Mouse (Mus musculus): ENCODE results near the gene E2f1. TPM values are rescaled to one million over a fixed set of nuclear protein-coding genes. Genes with fewer than 3 reads are reported as not detected.

The E2f1 gene
- polyA plus RNA-seq, 1 experiment, result 10.9 TPM

DNA sequence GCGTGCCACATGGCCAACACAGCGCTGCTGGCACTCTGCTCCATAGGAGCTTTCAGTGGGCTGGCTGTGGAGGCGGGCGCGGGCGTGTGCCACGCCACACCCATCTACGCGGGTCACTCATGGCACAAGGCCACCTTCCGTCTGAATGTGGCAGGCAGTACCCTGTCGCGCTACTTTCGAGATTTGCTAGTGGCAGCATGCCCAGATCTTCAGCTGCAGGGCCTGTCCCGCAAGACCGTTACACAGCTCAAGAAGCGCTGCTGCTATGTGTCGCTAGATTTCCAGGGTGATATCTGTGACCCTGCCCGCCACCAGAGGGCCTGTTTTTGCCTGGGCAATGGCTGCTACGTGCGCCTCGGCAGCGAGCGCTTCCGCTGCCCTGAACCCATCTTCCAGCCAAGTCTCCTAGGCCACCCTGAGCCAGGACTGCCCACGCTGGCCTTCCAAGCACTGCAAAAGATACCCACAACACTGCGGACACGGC is 17.2 kb downstream of the E2f1 start:
- peak; percentile 61 to 75 for DNase-seq (ENCODE audit: extremely low spot score in 1 of 2, low spot score in 1 of 2)

DNA sequence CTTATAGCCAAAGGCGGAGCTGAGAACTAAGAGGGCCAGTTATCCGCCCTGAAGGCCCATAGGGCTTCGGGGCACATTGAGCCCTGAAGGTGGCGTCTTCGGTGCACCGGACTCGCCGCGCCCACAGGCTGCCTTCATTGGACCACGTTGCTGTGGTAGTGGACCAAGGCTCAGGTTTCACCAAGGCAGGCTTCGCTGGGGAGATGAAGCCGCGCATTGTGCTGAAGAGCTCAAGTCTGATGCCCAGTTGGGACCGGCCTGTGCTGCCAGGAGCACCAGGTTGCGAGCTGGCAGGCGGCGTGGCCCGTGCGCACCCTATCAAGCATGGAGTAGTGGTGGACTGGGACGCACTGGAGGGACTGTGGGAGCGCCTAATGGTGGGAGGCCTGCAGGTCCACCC is 17.8 kb downstream of the E2f1 start:
- DNase-seq (ENCODE audit: extremely low spot score in 1 of 2, low spot score in 1 of 2), result no peak

DNA sequence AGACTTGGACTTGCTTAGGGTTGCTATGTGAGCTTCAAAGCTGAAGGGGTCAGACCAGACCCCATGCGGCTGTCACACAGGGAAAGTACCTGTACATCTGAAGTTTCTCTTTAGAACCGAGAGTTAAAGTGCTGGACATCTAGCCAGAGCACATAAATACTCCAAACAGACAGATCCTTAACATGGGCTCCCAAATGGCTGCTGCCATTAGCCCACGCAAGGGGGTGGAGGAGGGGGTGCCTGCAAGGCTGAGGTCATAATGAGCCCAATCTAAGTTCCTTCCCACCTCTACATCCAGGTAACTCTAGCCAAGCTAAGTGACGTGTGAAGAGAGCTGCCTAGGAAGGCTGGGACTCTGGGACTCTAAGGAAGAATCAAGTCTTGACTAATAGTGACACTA is 18.2 kb downstream of the E2f1 start, which contains the start of gene Actl10:
Gene Actl10, plus strand, starts transcription at position 301 of the 400 bp plus-strand sequence.
- no peak for DNase-seq (ENCODE audit: extremely low spot score in 1 of 2, low spot score in 1 of 2)

DNA sequence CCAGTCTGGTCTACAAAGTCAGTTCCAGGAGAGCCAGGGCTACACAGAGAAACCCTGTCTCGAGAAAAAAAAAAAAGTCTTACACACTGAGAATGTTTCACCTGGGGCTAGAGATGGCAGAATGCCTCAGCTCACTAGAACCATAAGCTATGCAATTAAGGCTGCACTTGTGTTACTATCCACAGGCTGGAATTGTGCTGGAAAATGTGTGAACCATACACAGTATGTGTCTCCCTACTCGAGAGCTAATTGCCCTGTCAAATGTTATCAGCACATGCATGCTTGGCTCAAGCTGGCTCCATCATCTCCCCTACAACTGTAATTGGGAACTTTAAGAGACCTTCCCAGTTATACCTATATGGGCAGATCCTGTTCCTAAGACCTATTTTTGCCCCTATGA is 18.8 kb downstream of the E2f1 start:
- no peak for DNase-seq (ENCODE audit: extremely low spot score in 1 of 2, low spot score in 1 of 2)

GRCm38 (mm10) chr2:154549886-154550189 is 19.9 kb downstream of the E2f1 start:
- DNase-seq (ENCODE audit: extremely low spot score in 1 of 2, low spot score in 1 of 2), result no peak

GRCm38 (mm10) chr2:154549127-154549885 is 20.4 kb downstream of the E2f1 start:
- DNase-seq (ENCODE audit: extremely low spot score in 1 of 2, low spot score in 1 of 2), result peak in 1 of 2 experiments; percentile 60

- no peak for DNase-seq (ENCODE audit: extremely low spot score in 1 of 2, low spot score in 1 of 2)
Measured at GRCm38 (mm10) chr2:154548688-154549087, 21.0 kb downstream of the E2f1 start.

DNA sequence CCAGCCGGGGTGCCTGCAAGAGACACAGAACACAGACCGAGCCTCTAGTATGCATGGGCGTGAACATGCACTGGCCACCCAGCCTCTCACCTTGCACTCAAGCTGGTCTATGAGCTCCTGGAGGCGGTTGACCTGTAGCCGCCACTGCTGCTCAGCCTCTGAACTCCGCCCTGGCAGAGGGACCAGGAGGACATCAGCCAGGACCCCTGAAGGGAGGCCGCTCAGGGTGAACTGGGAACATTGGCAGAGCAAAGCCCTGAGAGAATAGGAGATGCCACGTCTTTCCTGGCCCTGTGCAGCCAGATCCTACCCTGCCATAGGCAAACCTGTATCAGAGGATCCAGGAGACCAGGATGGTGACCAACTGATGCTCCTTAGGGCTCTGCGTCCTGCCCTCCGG is 23.0 kb downstream of the E2f1 start, which contains the start of gene 1700003F12Rik:
Gene 1700003F12Rik, plus strand, starts transcription at position 375 of the 400 bp plus-strand sequence.
- no peak for DNase-seq (ENCODE audit: extremely low spot score in 1 of 2, low spot score in 1 of 2)

- peak; percentile 76 to 81 for DNase-seq (ENCODE audit: extremely low spot score in 1 of 2, low spot score in 1 of 2)
Measured at GRCm38 (mm10) chr2:154543567-154544347, 25.9 kb downstream of the E2f1 start.

- DNase-seq (ENCODE audit: extremely low spot score in 1 of 2, low spot score in 1 of 2), result no peak
Measured at GRCm38 (mm10) chr2:154541630-154542029, 28.1 kb downstream of the E2f1 start.

- peak in 1 of 2 experiments; percentile 83 for DNase-seq (ENCODE audit: extremely low spot score in 1 of 2, low spot score in 1 of 2)
Measured at GRCm38 (mm10) chr2:154539720-154540119, 30.0 kb downstream of the E2f1 start.

DNA sequence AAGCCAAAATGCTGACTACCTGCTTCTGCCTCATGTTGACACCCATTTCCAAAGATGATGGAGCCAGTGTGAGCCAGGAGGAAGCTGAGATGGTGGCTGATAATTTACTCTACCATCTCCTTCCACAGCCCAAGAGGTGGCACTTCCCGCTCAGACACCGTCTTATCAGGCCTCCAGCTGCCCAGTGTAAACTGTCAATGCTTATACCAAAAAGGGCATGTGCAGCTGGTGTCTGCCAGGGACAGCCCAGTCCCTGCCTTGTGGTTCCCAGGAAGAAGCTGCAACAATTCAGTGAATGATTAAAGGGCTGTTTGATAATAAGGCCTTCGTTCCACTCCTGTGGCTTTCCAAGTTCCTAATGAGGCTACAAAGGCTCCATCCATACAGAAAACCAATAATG is 31.0 kb downstream of the E2f1 start:
- DNase-seq (ENCODE audit: extremely low spot score in 1 of 2, low spot score in 1 of 2), result no peak

- peak; percentile 76 to 77 for DNase-seq (ENCODE audit: extremely low spot score in 1 of 2, low spot score in 1 of 2)
Measured at GRCm38 (mm10) chr2:154538310-154538709, 31.4 kb downstream of the E2f1 start.

GRCm38 (mm10) chr2:154534704-154535270 is 34.9 kb downstream of the E2f1 start:
- no peak for DNase-seq (ENCODE audit: extremely low spot score in 1 of 2, low spot score in 1 of 2)

DNA sequence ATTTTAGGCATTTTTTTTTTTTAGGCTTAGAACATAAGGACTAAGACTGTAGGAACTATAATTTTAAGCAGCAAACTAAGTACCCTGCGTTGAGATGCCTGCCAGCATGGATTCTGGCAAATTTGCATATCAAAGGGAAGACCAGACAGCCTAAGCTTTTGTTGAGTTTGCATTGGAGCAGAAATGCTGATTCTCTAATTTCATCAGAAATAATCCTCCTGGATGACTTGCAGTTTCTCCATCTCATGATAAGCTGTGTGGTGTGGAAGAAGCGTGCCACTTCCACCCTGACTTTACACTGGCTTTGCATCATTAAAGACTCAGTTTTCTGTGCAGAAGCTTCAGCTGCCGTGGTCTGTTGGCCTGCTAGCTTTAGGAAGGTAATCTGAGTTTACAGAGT is 36.8 kb downstream of the E2f1 start:
- DNase-seq (ENCODE audit: extremely low spot score in 1 of 2, low spot score in 1 of 2), result no peak

DNA sequence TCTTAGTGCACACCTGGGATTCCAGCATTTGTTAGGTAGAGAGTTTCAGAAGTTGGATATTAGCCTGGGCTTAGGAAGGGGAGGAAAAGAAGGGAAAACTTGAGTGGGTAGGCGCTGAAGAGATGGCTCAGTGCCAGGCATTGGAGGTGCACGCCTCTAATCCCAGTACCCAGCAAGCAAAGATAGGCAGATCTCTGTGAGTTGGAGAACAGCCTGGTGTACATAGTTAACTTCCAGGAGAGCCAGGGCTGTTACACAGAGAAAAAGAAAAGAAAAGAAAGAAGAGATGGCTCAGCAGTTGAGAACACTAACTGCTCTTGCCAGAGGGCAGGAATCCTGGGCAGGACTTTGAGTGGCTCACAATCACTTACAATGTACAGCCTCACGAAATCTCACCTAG is 43.2 kb downstream of the E2f1 start:
- DNase-seq (ENCODE audit: extremely low spot score in 1 of 2, low spot score in 1 of 2), result no peak

GRCm38 (mm10) chr2:154525285-154525684 is 44.4 kb downstream of the E2f1 start:
- DNase-seq (ENCODE audit: extremely low spot score in 1 of 2, low spot score in 1 of 2), result peak; percentile 45 to 78

GRCm38 (mm10) chr2:154522334-154522733 is 47.4 kb downstream of the E2f1 start:
- DNase-seq (ENCODE audit: extremely low spot score in 1 of 2, low spot score in 1 of 2), result no peak

DNA sequence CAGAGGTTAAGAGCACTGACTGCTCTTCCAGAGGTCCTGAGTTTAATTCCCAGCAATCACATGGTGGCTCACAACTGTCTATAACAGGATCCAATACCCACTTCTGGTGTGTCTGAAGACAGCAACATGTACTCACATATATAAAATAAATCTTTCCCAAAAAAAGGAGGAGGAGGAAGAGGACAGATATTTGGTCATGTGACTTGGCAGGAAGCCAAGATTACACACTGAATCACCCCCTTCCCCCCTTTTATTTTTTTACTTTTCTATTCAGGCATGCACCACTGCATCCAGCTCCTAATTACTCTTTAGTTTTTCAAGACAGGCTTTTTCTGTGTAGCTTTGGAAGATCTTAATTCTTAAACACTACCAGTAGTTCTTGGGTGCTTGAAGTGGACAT is 48.2 kb downstream of the E2f1 start:
- no peak for DNase-seq (ENCODE audit: extremely low spot score in 1 of 2, low spot score in 1 of 2)

GRCm38 (mm10) chr2:154517424-154517823 is 52.3 kb downstream of the E2f1 start:
- peak in 1 of 2 experiments; percentile 21 for DNase-seq (ENCODE audit: extremely low spot score in 1 of 2, low spot score in 1 of 2)

- no peak for DNase-seq (ENCODE audit: extremely low spot score in 1 of 2, low spot score in 1 of 2)
Measured at GRCm38 (mm10) chr2:154516944-154517343, 52.7 kb downstream of the E2f1 start.

Measured in frontal cortex, adult 2 months (tissue).